Mouse (Mus musculus) heart, postnatal 0 days (tissue): ENCODE data around the gene Madcam1. TPM values are rescaled to one million over a fixed set of nuclear protein-coding genes. Genes with fewer than 3 reads are reported as not detected.

Source experiments
- ATAC-seq: fragments of 200-750 bp; cut with Nextera tagmentation; 2 replicates; pipeline ENCODE4 v1.8.0; 2017; ENCODE audit warnings: low read depth, moderate number of reproducible peaks, moderate library complexity; ENCODE audit not compliant: insufficient read depth
- DNase-seq: peaks from one replicate; pipeline ENCODE4 v3.0.0-alpha.2; 2016; ENCODE audit warnings: low spot score
- H3K27ac ChIP-seq: fragments of 300-500 bp; sonication (generic); 2 replicates; pipeline ENCODE4 v1.5.1; 2014; ENCODE audit warnings: low read depth, mild to moderate bottlenecking
- H3K27me3 ChIP-seq: fragments of 300-500 bp; sonication (generic); 2 replicates; pipeline ENCODE4 v1.6.1; 2014; ENCODE audit warnings: low read length, mixed read lengths; ENCODE audit not compliant: control insufficient read depth, insufficient read depth
- H3K36me3 ChIP-seq: fragments of 300-500 bp; sonication (generic); replicated peaks from 2 replicates; pipeline ENCODE4 v1.6.1; 2014; ENCODE audit warnings: low read length, mixed read lengths; ENCODE audit not compliant: control insufficient read depth, insufficient read depth
- H3K4me1 ChIP-seq: fragments of 300-500 bp; sonication (generic); 2 replicates; pipeline ENCODE4 v1.6.1; 2014; ENCODE audit warnings: antibody characterized with exemption; ENCODE audit not compliant: control insufficient read depth, insufficient read depth
- H3K4me2 ChIP-seq: fragments of 300-500 bp; sonication (generic); 2 replicates; pipeline ENCODE4 v1.6.1; 2014; ENCODE audit warnings: low read depth, mild to moderate bottlenecking, low read length, moderate library complexity
- H3K4me3 ChIP-seq: fragments of 300-500 bp; sonication (generic); 2 replicates; pipeline ENCODE4 v1.5.1; 2014; ENCODE audit warnings: low read depth, low read length
- H3K9ac ChIP-seq: fragments of 300-500 bp; sonication (generic); replicated peaks from 2 replicates; pipeline ENCODE4 v1.6.1; 2014; ENCODE audit warnings: low read depth, low read length, mixed read lengths
- H3K9me3 ChIP-seq: fragments of 300-500 bp; sonication (generic); replicated peaks from 2 replicates; pipeline ENCODE4 v1.6.1; 2016; ENCODE audit warnings: low read length; ENCODE audit not compliant: control insufficient read depth
- CTCF ChIP-seq: IDR thresholded peaks from 2 replicates; pipeline ENCODE4 v1.5.1; 2016; ENCODE audit warnings: antibody characterized with exemption, control low read depth, low read depth
- EP300 ChIP-seq: IDR thresholded peaks from 2 replicates; pipeline ENCODE4 v1.6.1; 2016; ENCODE audit warnings: antibody characterized with exemption, low read depth
- WGBS: fragments of 180-500 bp; shearing (Covaris S2); extraction: QIAGEN DNeasy Blood & Tissue Kit; methylation state at CpG from one replicate; pipeline ENCODE4 v1.1.7; 2014; 5-methylcytosine and 5-hydroxymethylcytosine counted together
- polyA plus RNA-seq: library from polyadenylated mRNA; unstranded; fragments of >200 nt; fragmentation: Nextera tagmentation; extraction: Ambion mirVana; gene quantifications from 2 replicates; pipeline ENCODE4 v1.2.1, GENCODE M21; 2015
- total RNA-seq: library from RNA; depleted of rRNA; stranded (reverse); fragments of >200 nt; gene quantifications from 2 replicates; pipeline ENCODE4 v1.2.3, GENCODE M21; 2014; ENCODE audit warnings: low replicate concordance

Gene Madcam1
- total and polyA plus RNA-seq, 2 experiments from 2014 or later: 1.3 TPM; not detected in 1

DNA sequence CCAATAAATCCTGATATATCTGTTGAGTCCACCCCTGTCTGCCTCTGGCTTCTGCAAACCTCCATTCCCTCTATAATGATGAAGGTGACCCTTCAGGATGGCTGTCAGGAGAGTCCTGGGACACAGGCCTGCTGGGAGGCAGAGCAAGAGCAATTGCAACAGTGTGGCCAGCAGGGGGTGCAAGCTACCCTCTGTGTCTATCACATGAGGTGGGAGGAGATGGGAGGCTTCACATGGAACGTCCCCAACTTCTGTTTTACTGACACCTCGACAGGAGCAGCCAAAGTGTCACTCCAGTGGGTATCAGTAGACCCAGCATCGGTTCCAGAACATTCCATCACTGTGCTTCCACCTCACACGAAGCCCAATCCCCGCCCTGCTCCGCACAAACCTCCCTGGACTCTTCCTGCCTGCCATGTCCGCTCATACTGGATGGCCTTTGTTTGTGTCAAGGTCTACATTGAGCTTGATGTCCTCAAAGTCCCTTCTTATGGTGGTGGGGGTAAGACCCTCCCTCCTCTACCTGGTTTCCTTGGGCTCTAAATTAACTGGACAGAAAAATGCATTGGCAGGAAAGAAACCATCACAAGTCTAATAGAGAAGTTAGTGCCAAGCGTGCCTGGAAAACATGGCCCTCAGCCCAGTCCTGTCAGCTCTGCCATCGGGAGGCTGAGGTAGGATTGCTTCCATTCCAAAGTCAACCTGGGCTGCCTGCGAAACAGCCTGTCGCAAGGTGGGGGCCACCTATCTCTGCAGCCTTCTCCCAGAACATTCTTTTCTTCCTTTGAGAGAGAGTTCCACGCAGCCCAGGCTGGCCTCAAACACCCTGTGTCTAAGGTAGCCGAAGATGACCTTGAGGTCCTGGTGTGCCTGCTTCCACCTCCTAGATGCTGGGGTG is 31.1 kb downstream of the Madcam1 start:
- TF ChIP-seq CTCF: peak; percentile 97
- 0 out of 2 replicates have a peak, but pooled peaks have one; percentile 42 for TF ChIP-seq EP300
- H3K4me2 ChIP-seq: peak overlapping the region; percentile 11; the same call in 1 of the 2 replicates
- peak; percentile 85 for ATAC-seq

DNA sequence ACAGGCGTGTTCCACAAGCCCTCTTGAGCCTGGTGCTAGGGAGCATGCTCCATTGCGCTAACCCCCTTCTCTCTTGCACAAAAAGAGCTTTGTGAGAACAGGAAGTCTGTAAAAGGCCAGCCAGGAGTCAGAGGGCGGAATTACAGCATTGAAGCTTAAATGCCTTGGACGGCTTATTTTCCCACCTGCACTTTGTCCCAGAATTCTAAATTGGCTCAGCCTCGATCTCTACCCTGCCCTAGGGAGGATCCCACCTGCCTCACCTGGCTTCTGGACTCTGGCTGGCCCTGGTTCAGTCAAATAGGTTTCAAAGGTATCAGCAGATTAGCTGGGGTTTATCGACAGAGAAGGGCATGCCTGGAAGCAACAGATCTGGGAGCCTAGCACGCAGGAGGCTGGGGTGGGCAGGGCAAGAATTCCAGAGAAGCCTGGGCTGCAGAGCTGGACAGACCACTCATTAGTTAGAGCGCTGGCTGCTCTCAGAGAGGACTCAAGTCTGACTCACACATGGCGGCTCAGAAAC is 31.8 kb downstream of the Madcam1 start:
- WGBS: 25% methylated on average over 9 of the region's 9 CpGs
- no peaks in the 10 kb centered on the region for H3K36me3 ChIP-seq
- H3K4me3 ChIP-seq: no peak overlapping the region
- TF ChIP-seq CTCF (no peak), EP300 (no peak; the same call in 1 of the 2 replicates)
- no peaks in the 10 kb centered on the region for H3K9me3 ChIP-seq
- H3K4me2 ChIP-seq: peak overlapping the region; percentile 11; the same call in 1 of the 2 replicates
- peak overlapping the region; percentile 86 for H3K27ac ChIP-seq
- no peaks in the 10 kb centered on the region for H3K27me3 ChIP-seq
- ATAC-seq (no peak), DNase-seq (peak; percentile 55)
- H3K4me1 ChIP-seq: peaks cover 31% of the 10 kb centered on the region
- H3K9ac ChIP-seq: no peak overlapping the region

More for the DNA sequence above, 31.1 kb downstream of the Madcam1 start:
- Histone ChIP-seq H3K4me3 (no peak overlapping the region), H3K27me3 (no peaks in the 10 kb centered on the region), H3K9ac (no peak overlapping the region), H3K27ac (peak overlapping the region; percentile 86), H3K4me1 (peaks cover 24% of the 10 kb centered on the region), H3K36me3 (no peaks in the 10 kb centered on the region), H3K9me3 (no peaks in the 10 kb centered on the region)
- 41% methylated on average over 13 of the region's 13 CpGs for WGBS
- peak; percentile 92 for DNase-seq

DNA sequence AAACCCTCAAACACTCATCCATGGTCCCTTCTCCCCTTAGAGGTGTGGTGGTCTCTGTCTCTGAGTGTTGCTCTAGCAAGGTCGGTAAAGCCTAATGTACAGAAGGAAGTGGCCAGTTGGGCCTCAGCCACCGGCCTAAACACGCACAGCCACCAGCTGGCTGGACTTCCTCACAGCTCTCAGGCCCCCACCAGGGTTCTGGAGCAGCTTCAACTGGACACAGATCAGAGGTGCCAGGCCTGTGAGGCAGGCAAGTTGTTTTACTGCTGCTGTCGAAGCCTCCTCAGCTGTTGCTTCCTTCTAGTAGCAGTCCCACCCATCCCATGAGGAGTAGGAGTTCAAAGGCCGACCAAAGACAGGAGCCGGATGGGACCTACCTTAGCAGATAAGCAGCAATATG is 33.6 kb downstream of the Madcam1 start:
- no peak overlapping the region for H3K4me3 ChIP-seq
- H3K4me2 ChIP-seq: no peak overlapping the region
- no peaks in the 10 kb centered on the region for H3K27me3 ChIP-seq
- H3K4me1 ChIP-seq: peaks cover 41% of the 10 kb centered on the region
- H3K9me3 ChIP-seq: no peaks in the 10 kb centered on the region
- peak overlapping the region; percentile 15; the same call in 1 of the 2 replicates for H3K27ac ChIP-seq
- DNase-seq: no peak
- TF ChIP-seq EP300 (no peak), CTCF (no peak)
- no peak for ATAC-seq
- H3K9ac ChIP-seq: no peak overlapping the region
- WGBS: 58% methylated on average over 6 of the region's 6 CpGs
- no peaks in the 10 kb centered on the region for H3K36me3 ChIP-seq

DNA sequence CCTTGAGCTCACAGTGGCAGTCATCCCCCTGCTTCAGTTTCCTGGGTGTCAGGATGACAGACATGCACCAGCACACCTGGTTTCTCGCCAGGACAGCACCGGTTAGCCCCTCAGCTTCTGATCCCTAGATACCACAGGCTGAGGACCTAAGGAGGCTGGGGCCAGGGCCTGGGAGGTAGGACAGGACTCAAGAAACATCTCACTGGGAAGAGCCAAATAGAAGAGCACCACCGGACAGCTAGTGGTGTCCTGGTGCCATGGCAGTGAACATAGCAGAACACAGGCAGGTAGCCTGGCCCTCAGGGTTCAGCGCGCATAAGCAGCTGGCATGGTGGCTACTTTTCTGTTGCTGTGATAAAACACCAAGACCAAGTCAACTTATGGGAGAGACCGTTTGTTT is 34.1 kb downstream of the Madcam1 start:
- Histone ChIP-seq H3K9ac (no peak overlapping the region), H3K4me1 (peaks cover 41% of the 10 kb centered on the region), H3K4me2 (no peak overlapping the region), H3K4me3 (no peak overlapping the region), H3K9me3 (no peaks in the 10 kb centered on the region), H3K36me3 (no peaks in the 10 kb centered on the region), H3K27me3 (no peaks in the 10 kb centered on the region), H3K27ac (no peak overlapping the region)
- DNase-seq: no peak
- ATAC-seq: no peak
- 87% methylated on average over 6 of the region's 6 CpGs for WGBS
- TF ChIP-seq CTCF (no peak), EP300 (no peak)

DNA sequence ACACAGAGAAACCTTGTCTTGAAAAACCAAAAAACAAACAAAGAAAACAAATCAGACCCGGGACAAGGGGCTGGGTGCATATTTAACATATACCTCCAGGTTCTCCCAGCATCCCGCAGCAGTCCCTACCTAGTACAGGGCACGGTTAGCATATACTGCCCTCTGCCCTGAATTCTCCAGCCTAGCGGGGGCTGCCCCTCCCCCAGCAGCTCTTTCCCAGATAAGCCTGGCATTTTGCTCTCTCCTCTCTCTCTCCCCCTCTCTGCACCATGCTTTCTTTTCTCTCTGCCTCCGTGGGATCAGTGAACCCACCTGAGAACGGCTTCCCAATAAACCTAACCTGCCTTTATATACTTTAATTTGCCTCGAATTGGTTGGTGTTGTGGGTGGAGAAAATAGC is 36.3 kb downstream of the Madcam1 start:
- no peak overlapping the region for H3K4me3 ChIP-seq
- no peaks in the 10 kb centered on the region for H3K9me3 ChIP-seq
- 0 out of 2 replicates have a peak overlapping the region, but pooled peaks have one; percentile 45 for H3K9ac ChIP-seq
- ATAC-seq (no peak), DNase-seq (peak; percentile 54)
- 0 out of 2 replicates have a peak overlapping the region, but pooled peaks have one; percentile 15 for H3K4me2 ChIP-seq
- H3K4me1 ChIP-seq: peaks cover 39% of the 10 kb centered on the region
- WGBS: 18% methylated on average over 7 of the region's 7 CpGs
- TF ChIP-seq CTCF (no peak), EP300 (peak; percentile 28; the same call in 1 of the 2 replicates)
- H3K27ac ChIP-seq: peak overlapping the region; percentile 97
- no peaks in the 10 kb centered on the region for H3K27me3 ChIP-seq
- H3K36me3 ChIP-seq: no peaks in the 10 kb centered on the region
